Mouse (Mus musculus) MEL (cell line): ENCODE measurements around the gene 3110082I17Rik. TPM values are rescaled to one million over a fixed set of nuclear protein-coding genes. Genes with fewer than 3 reads are reported as not detected.

Source experiments
- DNase-seq: peaks from one replicate; pipeline ENCODE4 v3.0.0; 2011; ENCODE audit warnings: low read depth, low spot score
- H3K27ac ChIP-seq: 2 replicates; pipeline ENCODE4 v1.5.1; 2012; ENCODE audit warnings: low read depth, mild to moderate bottlenecking, control low read depth, low read length, moderate library complexity; ENCODE audit not compliant: control insufficient read depth
- H3K27me3 ChIP-seq, 2 experiments: fragments of 150-350 bp in 1 of 2; sonication (generic) in 1 of 2; 2 replicates each; pipeline ENCODE4 v1.6.1; 2012; ENCODE audit warnings: low read length in 2 of 2, mild to moderate bottlenecking in 2 of 2, improper control_type of control experiment in 1 of 2, moderate library complexity in 1 of 2; ENCODE audit not compliant: insufficient read depth in 2 of 2, control insufficient read depth in 1 of 2
- H3K36me3 ChIP-seq, 2 experiments: 2 replicates each; pipeline ENCODE4 v1.6.1; 2012 to 2014; ENCODE audit warnings: low read length in 2 of 2, improper control_type of control experiment in 1 of 2, inconsistent platforms in 1 of 2, mild to moderate bottlenecking in 1 of 2; ENCODE audit not compliant: insufficient read depth in 2 of 2, control insufficient read depth in 1 of 2
- H3K4me1 ChIP-seq, 2 experiments: fragments of 150-350 bp in 1 of 2; sonication (generic) in 1 of 2; 2 replicates each; pipeline ENCODE4 v1.6.1; 2012; ENCODE audit warnings: low read length in 2 of 2, improper control_type of control experiment in 1 of 2, mild to moderate bottlenecking in 1 of 2; ENCODE audit not compliant: insufficient read depth in 2 of 2, control insufficient read depth in 1 of 2
- H3K4me3 ChIP-seq, 2 experiments: fragments of 150-350 bp in 1 of 2; sonication (generic) in 1 of 2; 2 replicates each; pipeline ENCODE4 v1.5.1; 2012; ENCODE audit warnings: low read depth in 2 of 2, low read length in 2 of 2, mild to moderate bottlenecking in 2 of 2, moderate library complexity in 2 of 2, control low read depth in 1 of 2, improper control_type of control experiment in 1 of 2; ENCODE audit not compliant: control insufficient read depth in 1 of 2, insufficient read depth in 1 of 2
- H3K79me2 ChIP-seq: 2 replicates; pipeline ENCODE4 v1.6.1; 2012; ENCODE audit warnings: mild to moderate bottlenecking, low read length, moderate library complexity; ENCODE audit not compliant: control insufficient read depth, poor library complexity, insufficient read depth
- H3K9ac ChIP-seq: 2 replicates; pipeline ENCODE4 v1.6.1; 2012; ENCODE audit warnings: low read depth, mild to moderate bottlenecking, control low read depth, low read length, moderate library complexity; ENCODE audit not compliant: control insufficient read depth, poor library complexity, severe bottlenecking
- H3K9me3 ChIP-seq: fragments of 150-350 bp; sonication (generic); replicated peaks from 2 replicates; pipeline ENCODE4 v1.6.1; 2012; ENCODE audit warnings: mild to moderate bottlenecking, low read length, improper control_type of control experiment, moderate library complexity; ENCODE audit not compliant: insufficient read depth
- BHLHE40 ChIP-seq: IDR thresholded peaks from 2 replicates; pipeline ENCODE4 v1.6.1; 2012; ENCODE audit warnings: low read depth, mild to moderate bottlenecking, inconsistent platforms, low read length, improper control_type of control experiment, borderline replicate concordance
- CHD1 ChIP-seq: IDR thresholded peaks from 2 replicates; pipeline ENCODE4 v1.6.1; 2012; ENCODE audit warnings: low read depth, mild to moderate bottlenecking, inconsistent platforms, low read length, improper control_type of control experiment
- CHD2 ChIP-seq: IDR thresholded peaks from 2 replicates; pipeline ENCODE4 v1.6.1; 2011; ENCODE audit warnings: low read length, improper control_type of control experiment
- CTCF ChIP-seq, 3 experiments: IDR thresholded peaks in 2 of 3; conservative IDR thresholded peaks in 1 of 3; 2 replicates each; pipeline ENCODE4 v1.5.1; 2011 to 2012; ENCODE audit warnings: low read length in 3 of 3, low read depth in 2 of 3, mild to moderate bottlenecking in 2 of 3, improper control_type of control experiment in 1 of 3, inconsistent platforms in 1 of 3, mixed read lengths in 1 of 3, moderate library complexity in 1 of 3; ENCODE audit not compliant: control insufficient read depth in 1 of 3, insufficient read depth in 1 of 3, poor library complexity in 1 of 3, severe bottlenecking in 1 of 3
- ETS1 ChIP-seq: IDR thresholded peaks from 2 replicates; pipeline ENCODE4 v1.6.1; 2012; ENCODE audit warnings: low read depth, mild to moderate bottlenecking, inconsistent platforms, low read length, improper control_type of control experiment, moderate library complexity
- GABPA ChIP-seq: IDR thresholded peaks from 2 replicates; pipeline ENCODE4 v1.6.1; 2012; ENCODE audit warnings: low read depth, mild to moderate bottlenecking, inconsistent platforms, low read length, improper control_type of control experiment, moderate library complexity
- GATA1 ChIP-seq: IDR thresholded peaks from 2 replicates; pipeline ENCODE4 v1.6.1; 2011; ENCODE audit warnings: low read depth, low read length, improper control_type of control experiment
- HCFC1 ChIP-seq: IDR thresholded peaks from 2 replicates; pipeline ENCODE4 v1.6.1; 2012; ENCODE audit warnings: low read depth, mild to moderate bottlenecking, inconsistent platforms, low read length, improper control_type of control experiment, moderate library complexity
- KAT2A ChIP-seq: conservative IDR thresholded peaks from 2 replicates; pipeline ENCODE4 v1.6.1; 2012; ENCODE audit warnings: low read depth, low read length, improper control_type of control experiment, inconsistent platforms
- MAFK ChIP-seq: IDR thresholded peaks from 2 replicates; pipeline ENCODE4 v1.6.1; 2011; ENCODE audit warnings: low read depth, mild to moderate bottlenecking, low read length, improper control_type of control experiment, borderline replicate concordance
- MAZ ChIP-seq: IDR thresholded peaks from 2 replicates; pipeline ENCODE4 v1.6.1; 2012; ENCODE audit warnings: low read depth, mild to moderate bottlenecking, inconsistent platforms, low read length, improper control_type of control experiment
- MXI1 ChIP-seq: IDR thresholded peaks from 2 replicates; pipeline ENCODE4 v1.6.1; 2011; ENCODE audit warnings: mild to moderate bottlenecking, low read depth, low read length, improper control_type of control experiment
- MYC ChIP-seq: IDR thresholded peaks from 2 replicates; pipeline ENCODE4 v1.6.1; 2011; ENCODE audit warnings: low read depth, mild to moderate bottlenecking, low read length, improper control_type of control experiment, moderate library complexity
- NELFE ChIP-seq: IDR thresholded peaks from 2 replicates; pipeline ENCODE4 v1.6.1; 2011; ENCODE audit warnings: low read depth, low read length, improper control_type of control experiment
- NRF1 ChIP-seq: IDR thresholded peaks from 2 replicates; pipeline ENCODE4 v1.6.1; 2014; ENCODE audit warnings: low read depth, mild to moderate bottlenecking, inconsistent platforms, low read length, improper control_type of control experiment, moderate library complexity; ENCODE audit not compliant: poor library complexity, insufficient read depth, severe bottlenecking
- POLR2A ChIP-seq, 2 experiments: IDR thresholded peaks; 2 replicates each; pipeline ENCODE4 v1.6.1; 2011 to 2012; ENCODE audit warnings: low read length in 2 of 2, mild to moderate bottlenecking in 2 of 2, control low read depth in 1 of 2, improper control_type of control experiment in 1 of 2, low read depth in 1 of 2, moderate library complexity in 1 of 2; ENCODE audit not compliant: control insufficient read depth in 1 of 2, insufficient read depth in 1 of 2, poor library complexity in 1 of 2
- POLR2AphosphoS2 ChIP-seq: IDR thresholded peaks from 2 replicates; pipeline ENCODE4 v1.6.1; 2011; ENCODE audit warnings: low read length, improper control_type of control experiment
- POLR2AphosphoS5 ChIP-seq: IDR thresholded peaks from 2 replicates; pipeline ENCODE4 v1.6.1; 2012; ENCODE audit warnings: low read depth, borderline replicate concordance, mild to moderate bottlenecking, inconsistent platforms, low read length, moderate library complexity, mixed read lengths
- RAD21 ChIP-seq: IDR thresholded peaks from 2 replicates; pipeline ENCODE4 v1.6.1; 2011; ENCODE audit warnings: mild to moderate bottlenecking, low read depth, low read length, improper control_type of control experiment
- RCOR1 ChIP-seq: IDR thresholded peaks from 2 replicates; pipeline ENCODE4 v1.6.1; 2012; ENCODE audit warnings: low read depth, mild to moderate bottlenecking, inconsistent platforms, low read length, improper control_type of control experiment
- SIN3A ChIP-seq: IDR thresholded peaks from 2 replicates; pipeline ENCODE4 v1.6.1; 2012; ENCODE audit warnings: low read length, improper control_type of control experiment, inconsistent platforms
- SMC3 ChIP-seq: IDR thresholded peaks from 2 replicates; pipeline ENCODE4 v1.6.1; 2011; ENCODE audit warnings: low read depth, low read length, improper control_type of control experiment
- TAL1 ChIP-seq: IDR thresholded peaks from 2 replicates; pipeline ENCODE4 v1.6.1; 2012; ENCODE audit warnings: mild to moderate bottlenecking, inconsistent platforms, low read length, moderate library complexity, mixed read lengths
- TCF12 ChIP-seq: IDR thresholded peaks from 2 replicates; pipeline ENCODE4 v1.6.1; 2014; ENCODE audit warnings: low read depth, mild to moderate bottlenecking, inconsistent platforms, low read length, improper control_type of control experiment, moderate library complexity
- UBTF ChIP-seq: IDR thresholded peaks from 2 replicates; pipeline ENCODE4 v1.6.1; 2012; ENCODE audit warnings: low read depth, mild to moderate bottlenecking, inconsistent platforms, low read length, improper control_type of control experiment, moderate library complexity, borderline replicate concordance; ENCODE audit not compliant: insufficient read depth
- USF1 ChIP-seq: IDR thresholded peaks from 2 replicates; pipeline ENCODE4 v1.6.1; 2014; ENCODE audit warnings: low read depth, mild to moderate bottlenecking, inconsistent platforms, low read length, improper control_type of control experiment, moderate library complexity
- USF2 ChIP-seq, 2 experiments: IDR thresholded peaks; 2 replicates each; pipeline ENCODE4 v1.6.1; 2011 to 2012; ENCODE audit warnings: improper control_type of control experiment in 2 of 2, low read length in 2 of 2, borderline replicate concordance in 1 of 2, inconsistent platforms in 1 of 2, low read depth in 1 of 2, mild to moderate bottlenecking in 1 of 2; ENCODE audit not compliant: insufficient read depth in 1 of 2
- ZKSCAN1 ChIP-seq: IDR thresholded peaks from 2 replicates; pipeline ENCODE4 v1.6.1; 2012; ENCODE audit warnings: low read depth, mild to moderate bottlenecking, inconsistent platforms, low read length, improper control_type of control experiment, moderate library complexity
- ZMIZ1 ChIP-seq: IDR thresholded peaks from 2 replicates; pipeline ENCODE4 v1.6.1; 2012; ENCODE audit warnings: low read depth, mild to moderate bottlenecking, inconsistent platforms, low read length, improper control_type of control experiment, moderate library complexity
- ZNF384 ChIP-seq: IDR thresholded peaks from 2 replicates; pipeline ENCODE4 v1.6.1; 2012; ENCODE audit warnings: low read depth, mild to moderate bottlenecking, inconsistent platforms, low read length, improper control_type of control experiment
- polyA plus RNA-seq, 2 experiments: library from polyadenylated mRNA; stranded (reverse) in 1 of 2; unstranded in 1 of 2; fragments of >175 nt in 1 of 2; fragments of >200 nt in 1 of 2; gene quantifications; 2 replicates each; pipeline versions ENCODE4 v1.2.1 to v1.2.4; 2012; ENCODE audit warnings: low replicate concordance in 2 of 2, low read depth in 1 of 2; ENCODE audit not compliant: insufficient read length in 2 of 2, insufficient read depth in 1 of 2, missing spikeins in 1 of 2
- total RNA-seq: library from RNA; depleted of rRNA; stranded (reverse); fragments of 300-350 nt; gene quantifications from 2 replicates; pipeline ENCODE4 v1.2.3, GENCODE M21; 2012

Gene 3110082I17Rik
- total and polyA plus RNA-seq, 3 experiments = 58.1 to 79.5 TPM; not detected in 1

DNA sequence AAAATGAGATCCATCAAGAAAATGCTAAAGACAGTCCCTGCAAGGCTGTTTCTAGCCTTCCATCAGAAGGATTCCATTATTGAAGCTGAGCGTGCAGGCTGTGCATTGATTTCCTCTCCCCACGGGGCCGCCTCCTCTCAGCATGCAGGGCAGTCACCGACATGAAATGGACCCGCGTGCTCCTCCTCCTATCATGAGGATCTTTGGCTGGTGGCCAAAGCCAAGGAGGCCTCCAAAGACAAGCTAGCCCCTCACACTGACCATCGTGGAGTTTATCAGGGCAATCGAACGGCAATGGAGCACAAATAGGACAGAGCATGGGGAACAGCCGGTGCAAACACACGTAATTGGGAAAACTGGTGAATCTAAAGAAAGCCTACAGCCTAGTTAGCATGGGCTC, 29.8 kb upstream of the 3110082I17Rik start:
- H3K79me2 ChIP-seq = no peaks in the 10 kb centered on the region
- TF ChIP-seq MYC (no peak), ZKSCAN1 (no peak), ZNF384 (no peak)
- TF ChIP-seq, all 39 proteins: peak for 0
- H3K27ac ChIP-seq = no peak overlapping the region
- H3K36me3 ChIP-seq = no peaks in the 10 kb centered on the region
- peaks cover 2 to 6% of the 10 kb centered on the region in 2 experiments; a peak in 2 of 4 replicates for H3K27me3 ChIP-seq
- H3K4me3 ChIP-seq = no peak overlapping the region
- H3K4me1 ChIP-seq = no peaks in the 10 kb centered on the region
- no peak for DNase-seq
- H3K9ac ChIP-seq = no peak overlapping the region
- H3K9me3 ChIP-seq = no peaks in the 10 kb centered on the region

DNA sequence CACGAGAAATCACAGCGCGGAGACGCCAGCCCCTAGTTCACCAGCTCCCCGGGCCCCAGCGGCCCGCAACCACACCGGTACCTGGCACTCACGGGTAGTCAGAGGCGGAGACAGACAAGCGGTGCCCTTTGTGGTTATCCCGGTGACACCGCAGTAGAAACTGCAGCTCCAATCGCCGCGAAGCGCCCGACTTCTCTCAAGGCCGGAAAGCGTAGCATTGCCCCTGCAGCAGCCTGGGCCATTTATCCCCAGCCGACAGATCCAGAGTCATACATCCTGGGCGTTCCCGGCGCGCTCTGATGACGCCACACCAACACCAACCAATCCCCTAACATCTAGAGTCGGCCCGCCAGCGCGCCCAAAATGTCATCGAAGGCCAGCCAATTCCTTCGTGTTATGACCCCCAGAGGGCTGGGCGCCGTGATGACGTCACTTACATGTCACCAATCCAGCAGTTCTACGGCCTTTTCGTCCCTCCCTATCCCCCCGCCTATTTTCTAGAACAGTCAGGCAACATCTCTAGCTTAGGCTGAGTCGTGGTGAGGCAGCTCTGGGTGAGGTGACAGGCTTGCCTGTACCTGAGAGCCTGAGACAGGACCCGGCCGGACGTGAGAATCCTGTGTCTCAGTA, 24.0 kb upstream of the 3110082I17Rik start, which contains the start of gene Zfand2a:
Zfand2a (minus strand) TSS at position 365 of the 630 bp plus-strand sequence.
- DNase-seq = peak; percentile 100
- Histone ChIP-seq H3K4me3 (peak within 1 kb of the TSS; percentile 80 to 98), H3K36me3 (peaks cover 0 to 5% of the 10 kb centered on the region in 2 experiments; a peak in 1 of 4 replicates), H3K79me2 (peaks cover 11% of the 10 kb centered on the region), H3K4me1 (peaks cover 0 to 10% of the 10 kb centered on the region in 2 experiments; a peak in 2 of 4 replicates), H3K27ac (peak within 1 kb of the TSS; percentile 34), H3K27me3 (no peaks in the 10 kb centered on the region), H3K9ac (peak within 1 kb of the TSS; percentile 73), H3K9me3 (no peaks in the 10 kb centered on the region)
- TF ChIP-seq ETS1 (no peak), RAD21 (no peak), TCF12 (peak; percentile 37; the same call in 1 of the 2 replicates), MYC (0 out of 2 replicates have a peak, but pooled peaks have one; percentile 50), RCOR1 (no peak), USF2 (IDR thresholded peaks at IDR 0.05; ENCODE audit: borderline replicate concordance in 1 of 2, insufficient read depth in 1 of 2, low read depth in 1 of 2, low read length in 2 of 2) (no peak), USF1 (no peak), SMC3 (no peak), KAT2A (no peak; the same call in 1 of the 2 replicates), ZNF384 (no peak), NRF1 (no peak), NELFE (peak; percentile 91), GABPA (no peak), CTCF (IDR thresholded peaks at IDR 0.05 in 2 of 3, conservative IDR thresholded peaks at IDR 0.05 in 1 of 3; ENCODE audit: control insufficient read depth in 1 of 3, insufficient read depth in 1 of 3, low read depth in 2 of 3, low read length in 3 of 3, poor library complexity in 1 of 3, severe bottlenecking in 1 of 3) (no peak), BHLHE40 (no peak), UBTF (no peak), POLR2AphosphoS2 (peak; percentile 78), MAFK (no peak), POLR2A (IDR thresholded peaks at IDR 0.05; ENCODE audit: control insufficient read depth in 1 of 2, insufficient read depth in 1 of 2, low read depth in 1 of 2, low read length in 2 of 2, poor library complexity in 1 of 2) (peak; percentile 62 to 95), ZKSCAN1 (no peak), CHD1 (no peak), MAZ (0 out of 2 replicates have a peak, but pooled peaks have one; percentile 39), MXI1 (peak; percentile 91), TAL1 (no peak), ZMIZ1 (peak; percentile 71; the same call in 1 of the 2 replicates), GATA1 (no peak), CHD2 (no peak; the same call in 1 of the 2 replicates), POLR2AphosphoS5 (0 out of 2 replicates have a peak, but pooled peaks have one; percentile 20), HCFC1 (peak; percentile 91), SIN3A (peak; percentile 99)
